Mouse (Mus musculus): ENCODE results near the gene AW011738.

- TF ChIP-seq CTCF (IDR thresholded peaks at IDR 0.05; ENCODE audit: control insufficient read depth, insufficient read depth, insufficient replicate concordance, low read depth, low read length), result no peak
- TF ChIP-seq POLR2A (IDR thresholded peaks at IDR 0.05; ENCODE audit: control insufficient read depth, low read depth, low read length), result no peak
Measured at GRCm38 (mm10) chr4:156166477-156166876, 36.6 kb upstream of the AW011738 start.

Measured in testis, adult 2 months (tissue).